Mouse (Mus musculus) liver (tissue): ENCODE results near the gene Tas2r134.

Experiments
- DNase-seq: peaks from one replicate; pipeline ENCODE4 v3.0.0-alpha.2; 2020; ENCODE audit warnings: mixed read lengths

The Tas2r134 gene

GRCm38 (mm10) chr2:51657684-51658083 lies 30.4 kb downstream of the Tas2r134 start:
- DNase-seq = no peak

GRCm38 (mm10) chr2:51658288-51658687 lies 31.0 kb downstream of the Tas2r134 start:
- DNase-seq = no peak

- no peak for DNase-seq
These were observed 47.0 kb downstream of the Tas2r134 start for GRCm38 (mm10) chr2:51674321-51674720.
